Mouse (Mus musculus) brain, embryonic 18.5 days (tissue): ENCODE measurements around the gene 4930507D05Rik.
"Not testable (repeated sequence)": the region's sequence is repeated elsewhere in the genome, so short reads cannot be mapped to it uniquely, and the experiment has no call there.

ENCODE experiments used
- DNase-seq: peaks from one replicate; pipeline ENCODE4 v3.0.0-alpha.2; 2012; ENCODE audit warnings: low read depth, low spot score

4930507D05Rik gene

GRCm38 (mm10) chr10:62449364-62450279 lies at the start of gene 4930507D05Rik, which contains the start of gene Supv3l1:
Gene 4930507D05Rik (plus strand): TSS chr10:62449489.
Gene Supv3l1 (minus strand): TSS chr10:62449738.
- DNase-seq, result peak; percentile 93

DNA sequence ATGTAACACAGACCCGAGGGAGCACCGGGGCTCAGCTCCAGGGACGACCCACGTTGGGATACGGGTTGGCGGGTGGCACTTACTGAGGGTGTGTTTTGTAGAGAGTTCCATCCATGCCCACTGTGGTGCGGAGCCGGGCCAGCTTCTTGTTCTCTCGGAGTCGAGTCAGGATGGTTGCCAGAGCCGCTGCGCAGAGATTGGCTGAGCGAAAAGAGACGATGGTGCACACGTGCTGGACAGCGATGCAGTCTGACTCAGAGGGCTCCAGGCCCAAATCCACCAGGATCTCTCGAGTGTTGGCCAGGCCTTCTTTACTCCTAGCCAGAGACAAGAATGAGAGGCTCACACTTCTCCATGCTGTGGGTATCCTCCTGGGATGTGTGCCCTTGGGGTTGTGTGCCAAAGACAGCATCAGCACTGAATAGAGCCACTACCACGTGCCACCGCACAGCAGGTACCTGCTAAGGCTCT lies 47.6 kb upstream of the 4930507D05Rik start:
- no peak for DNase-seq

DNA sequence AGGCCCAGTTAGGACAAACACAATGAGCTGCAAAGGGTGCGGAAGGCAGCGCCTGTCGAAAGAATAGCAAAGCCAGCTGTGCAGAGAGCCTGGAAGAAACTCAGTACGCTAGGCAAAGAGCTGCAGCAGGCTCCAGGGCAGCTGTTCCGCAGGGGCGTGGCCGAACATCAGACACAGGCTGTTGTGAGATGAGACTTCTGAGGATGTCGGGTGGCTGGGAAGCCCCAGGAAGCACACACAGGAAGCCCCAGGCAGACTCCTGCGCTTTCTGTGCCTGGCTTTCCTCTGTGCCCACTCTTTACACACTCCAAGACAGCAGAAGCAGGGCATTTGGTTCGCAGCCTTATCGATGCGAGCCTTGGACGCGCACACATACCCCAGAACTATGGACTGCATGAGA lies 44.4 kb upstream of the 4930507D05Rik start:
- DNase-seq, result no peak

GRCm38 (mm10) chr10:62410943-62411342 lies 38.3 kb upstream of the 4930507D05Rik start:
- no peak for DNase-seq

GRCm38 (mm10) chr10:62411431-62412410 lies 37.6 kb upstream of the 4930507D05Rik start:
- DNase-seq, result no peak

DNA sequence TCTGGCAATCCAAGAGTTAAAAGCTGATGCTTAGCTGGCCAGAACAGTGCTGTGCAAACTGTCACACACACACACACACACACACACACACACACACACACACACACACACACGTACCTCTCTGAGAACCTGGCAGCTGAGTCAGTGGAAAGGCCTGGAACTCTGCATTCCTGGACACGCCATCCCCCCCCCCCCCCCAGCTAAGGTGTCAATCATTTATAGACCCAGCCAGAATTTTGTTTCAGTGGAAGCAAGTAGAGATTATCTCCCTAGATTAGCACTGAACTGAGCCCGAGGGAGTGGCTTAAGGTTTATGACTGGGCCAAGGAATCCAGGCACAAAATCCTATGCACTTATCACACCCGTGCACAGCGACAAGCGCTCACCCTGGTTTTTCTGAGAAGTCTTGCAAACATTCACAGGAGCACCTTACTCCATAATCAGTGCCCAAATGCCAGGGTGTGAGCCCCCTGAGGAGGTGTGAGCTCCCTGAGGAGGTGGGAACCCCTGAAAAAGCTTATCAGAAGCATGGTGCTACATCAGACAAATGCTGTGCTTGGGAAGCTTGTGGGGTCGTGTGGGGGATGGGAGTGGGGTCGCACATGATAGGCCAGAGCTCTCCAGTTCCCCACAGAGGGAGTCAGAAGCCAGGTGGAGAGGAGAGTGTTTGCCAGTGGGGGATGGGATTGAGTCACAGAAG lies 36.2 kb upstream of the 4930507D05Rik start:
- no peak for DNase-seq

DNA sequence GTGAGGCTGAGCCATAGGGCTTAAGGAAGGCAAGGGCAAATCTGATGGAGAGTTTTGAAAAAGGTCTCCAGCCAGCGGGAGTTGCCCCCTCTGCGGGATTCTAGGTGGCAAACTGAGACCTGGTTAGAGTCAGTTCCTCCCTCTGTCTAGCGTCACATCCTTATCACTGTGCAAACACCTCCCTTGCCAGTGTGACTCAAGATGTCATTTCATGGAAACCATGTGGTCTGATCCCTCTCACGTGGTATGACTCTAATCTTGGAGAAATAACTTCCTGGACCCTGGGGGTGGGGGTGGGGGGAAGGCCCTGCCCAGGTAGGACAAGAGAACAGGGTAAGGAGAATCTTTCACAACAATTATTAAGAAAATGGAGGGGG lies 35.7 kb upstream of the 4930507D05Rik start:
- no peak for DNase-seq

DNA sequence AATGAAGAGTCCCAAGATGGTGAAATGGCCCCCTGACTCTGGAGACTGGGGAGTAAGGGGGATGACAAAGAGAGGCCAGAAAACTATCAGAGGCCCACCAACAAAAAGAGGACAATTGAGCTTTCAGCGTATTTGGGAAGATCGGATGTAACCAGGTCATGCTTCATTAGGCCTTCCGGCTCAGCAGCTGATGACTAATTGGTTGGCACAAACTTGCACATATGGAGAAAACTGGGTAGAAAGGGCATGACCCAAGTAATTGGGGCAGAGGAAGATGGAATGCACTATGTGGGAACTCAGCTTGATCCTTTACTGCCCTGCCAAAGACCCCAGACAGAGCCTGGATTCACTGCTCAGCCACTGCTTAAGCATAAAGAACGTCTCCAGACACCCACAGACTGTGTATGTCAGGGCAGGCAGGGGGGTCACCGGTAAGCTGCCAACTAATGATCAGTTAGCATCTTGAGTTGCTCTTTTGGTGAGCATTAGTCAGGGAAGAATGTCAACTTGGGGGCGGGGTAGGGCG lies 30.4 kb upstream of the 4930507D05Rik start:
- DNase-seq, result no peak

DNA sequence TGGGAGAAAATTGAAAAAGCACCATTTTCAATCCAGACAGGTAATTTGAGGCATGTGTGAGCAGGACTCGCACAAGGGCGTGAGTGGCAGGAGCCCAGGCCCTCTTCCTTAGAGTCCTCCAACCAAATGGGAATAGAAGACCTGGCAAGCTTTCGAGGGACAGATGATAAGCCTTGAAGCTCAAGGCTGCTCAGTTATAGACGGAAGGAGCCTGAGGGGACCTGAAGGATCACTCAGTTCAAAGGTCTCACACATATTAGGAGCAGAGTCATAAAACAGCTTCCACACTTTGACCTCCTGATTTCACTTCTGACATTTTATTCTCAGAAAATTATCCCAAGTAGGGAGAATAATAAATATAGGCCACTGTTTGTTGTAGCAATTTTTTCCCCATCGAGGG lies 29.9 kb upstream of the 4930507D05Rik start:
- no peak for DNase-seq

GRCm38 (mm10) chr10:62420399-62420798 lies 28.9 kb upstream of the 4930507D05Rik start:
- DNase-seq, result no peak

GRCm38 (mm10) chr10:62421127-62421526 lies 28.2 kb upstream of the 4930507D05Rik start:
- DNase-seq, result no peak

DNA sequence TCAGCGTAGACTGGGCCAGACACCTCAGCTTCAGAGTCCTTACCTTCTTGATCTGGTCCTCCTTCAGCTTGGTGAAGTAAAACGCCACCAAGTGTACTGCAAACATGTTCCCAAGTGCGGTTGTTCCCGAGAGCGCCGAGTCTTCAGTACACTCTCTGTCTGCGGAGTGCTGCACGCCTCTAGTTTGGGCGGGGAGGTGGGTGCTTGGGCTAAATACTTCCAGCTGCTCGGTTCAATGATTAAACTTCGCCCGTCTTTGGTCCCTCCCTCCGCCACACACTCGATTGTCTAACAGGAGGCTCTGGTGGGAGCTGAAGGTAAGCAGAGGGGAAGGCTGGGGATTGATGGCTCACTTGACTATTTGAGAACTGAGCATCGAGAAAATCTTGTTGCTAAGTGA lies 27.0 kb upstream of the 4930507D05Rik start, which contains the start of gene Hkdc1:
TSS of gene Hkdc1 (minus strand) at position 237 of the 400 bp plus-strand sequence.
- DNase-seq, result no peak

- DNase-seq, result no peak
Observed at GRCm38 (mm10) chr10:62425081-62425871, 24.0 kb upstream of the 4930507D05Rik start.

DNA sequence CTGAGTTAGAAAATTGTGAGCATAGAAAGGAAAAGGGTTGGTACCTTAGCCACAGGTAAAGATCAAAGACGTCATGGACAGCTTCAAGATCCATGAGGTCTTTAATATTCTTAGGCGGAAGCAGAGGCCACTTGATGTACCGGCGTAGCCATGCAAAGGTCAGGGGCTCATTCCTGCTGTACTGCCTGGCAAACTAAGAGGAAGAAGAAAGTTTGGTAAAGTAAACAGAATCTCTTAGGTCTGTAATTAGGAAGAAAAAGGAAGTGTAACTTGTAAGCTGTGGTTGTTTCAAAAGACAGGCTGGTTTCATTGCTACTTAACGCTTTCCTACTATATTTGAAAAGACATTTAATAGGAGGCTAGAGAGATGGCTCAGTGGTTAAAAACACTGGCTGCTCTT lies 18.9 kb upstream of the 4930507D05Rik start:
- no peak for DNase-seq

GRCm38 (mm10) chr10:62450280-62450640 lies 971 bp downstream of the 4930507D05Rik start:
- DNase-seq, result no peak

DNA sequence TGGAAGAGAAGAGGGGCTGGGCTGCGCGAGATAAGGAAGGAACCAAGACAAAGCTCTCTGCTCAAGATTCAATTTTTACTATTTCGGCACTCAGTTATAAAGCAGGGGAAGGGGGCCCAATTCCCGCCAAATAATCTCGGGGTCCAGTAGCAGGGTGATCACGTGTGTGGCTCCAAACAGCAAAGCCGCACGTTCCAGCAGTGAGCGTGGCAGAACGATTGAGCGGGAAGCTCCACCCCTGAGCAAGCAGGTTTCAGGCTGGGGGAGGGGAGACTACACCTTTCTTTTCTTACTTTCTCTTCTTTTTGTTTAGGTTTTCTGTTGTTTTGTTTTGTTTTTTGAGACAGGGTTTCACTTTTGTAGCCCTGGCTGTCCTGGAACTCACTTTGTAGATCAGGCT lies 2.7 kb downstream of the 4930507D05Rik start:
- not testable (repeated sequence) for DNase-seq

GRCm38 (mm10) chr10:62461321-62461720 lies 12.0 kb downstream of the 4930507D05Rik start:
- DNase-seq, result no peak

DNA sequence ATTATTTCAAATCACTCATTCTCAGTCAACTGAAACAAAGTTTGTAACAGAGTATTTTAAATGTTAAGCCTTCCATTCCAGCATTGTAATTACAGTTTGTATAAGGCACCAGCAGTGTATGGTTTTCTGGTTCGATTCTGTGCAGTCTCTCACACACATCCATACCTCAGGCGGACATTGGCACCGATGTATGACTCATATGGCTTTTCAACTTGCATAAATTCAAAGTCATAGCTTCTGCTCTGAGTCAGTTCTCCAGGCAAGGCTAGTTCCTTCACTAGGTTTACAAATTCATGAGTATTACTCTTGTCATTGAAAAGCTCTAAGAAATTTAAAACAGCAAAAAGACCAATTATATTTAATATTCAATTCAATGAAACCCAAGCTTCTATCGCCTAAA lies 20.4 kb downstream of the 4930507D05Rik start:
- no peak for DNase-seq

DNA sequence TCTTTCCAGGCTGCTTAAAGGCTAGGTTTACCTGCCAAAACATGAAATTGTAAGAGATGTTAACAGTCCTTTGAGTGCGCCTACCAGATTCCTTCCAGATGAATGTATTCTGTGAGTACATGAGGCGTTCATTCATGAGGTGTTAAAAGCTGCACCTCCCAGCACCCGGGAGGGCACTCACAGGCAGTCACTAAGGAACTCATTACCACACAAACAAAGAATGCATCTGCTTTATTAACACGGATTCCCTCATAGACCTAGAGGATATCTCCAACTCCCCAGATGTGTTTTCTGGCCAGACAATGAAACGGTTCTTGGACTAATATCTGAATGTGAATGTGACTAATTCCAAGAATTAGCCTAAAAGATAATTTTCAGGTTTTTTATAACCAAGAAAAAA lies 21.8 kb downstream of the 4930507D05Rik start:
- DNase-seq, result no peak

GRCm38 (mm10) chr10:62474944-62475343 lies 25.7 kb downstream of the 4930507D05Rik start:
- DNase-seq, result no peak
